Mouse (Mus musculus) hindbrain, embryonic 12.5 days (tissue): ENCODE measurements at regions not wholly inside any gene's neighbourhood (a gene's known extent, or its start where the extent isn't known, plus 50 kb on each side); places are given as distances from the start of the nearest gene placed in this dataset.

ENCODE experiments used
- ATAC-seq: fragments of 200-750 bp; cut with Nextera tagmentation; 2 replicates; pipeline ENCODE4 v1.8.0; 2017; ENCODE audit warnings: moderate TSS enrichment; ENCODE audit not compliant: low FRiP score
- H3K27ac ChIP-seq: fragments of 300-500 bp; sonication (generic); 2 replicates; pipeline ENCODE4 v1.5.1; 2016; ENCODE audit warnings: mild to moderate bottlenecking
- H3K27me3 ChIP-seq: fragments of 300-500 bp; sonication (generic); 2 replicates; pipeline ENCODE4 v1.6.1; 2016; ENCODE audit warnings: mild to moderate bottlenecking
- H3K36me3 ChIP-seq: fragments of 300-500 bp; sonication (generic); 2 replicates; pipeline ENCODE4 v1.6.1; 2016; ENCODE audit warnings: mild to moderate bottlenecking
- H3K4me1 ChIP-seq: fragments of 300-500 bp; sonication (generic); 2 replicates; pipeline ENCODE4 v1.6.1; 2016
- H3K4me2 ChIP-seq: fragments of 300-500 bp; sonication (generic); replicated peaks from 2 replicates; pipeline ENCODE4 v1.6.1; 2016; ENCODE audit warnings: mild to moderate bottlenecking
- H3K4me3 ChIP-seq: fragments of 300-500 bp; sonication (generic); 2 replicates; pipeline ENCODE4 v1.5.1; 2016; ENCODE audit warnings: mild to moderate bottlenecking
- H3K9ac ChIP-seq: fragments of 300-500 bp; sonication (generic); 2 replicates; pipeline ENCODE4 v1.6.1; 2016; ENCODE audit warnings: mild to moderate bottlenecking, moderate library complexity
- H3K9me3 ChIP-seq: fragments of 300-500 bp; sonication (generic); replicated peaks from 2 replicates; pipeline ENCODE4 v1.6.1; 2016; ENCODE audit warnings: mild to moderate bottlenecking
- WGBS: fragments of 180-500 bp; shearing (Covaris S2); methylation state at CpG from one replicate; pipeline ENCODE4 v1.1.7; 2016; 5-methylcytosine and 5-hydroxymethylcytosine counted together

DNA sequence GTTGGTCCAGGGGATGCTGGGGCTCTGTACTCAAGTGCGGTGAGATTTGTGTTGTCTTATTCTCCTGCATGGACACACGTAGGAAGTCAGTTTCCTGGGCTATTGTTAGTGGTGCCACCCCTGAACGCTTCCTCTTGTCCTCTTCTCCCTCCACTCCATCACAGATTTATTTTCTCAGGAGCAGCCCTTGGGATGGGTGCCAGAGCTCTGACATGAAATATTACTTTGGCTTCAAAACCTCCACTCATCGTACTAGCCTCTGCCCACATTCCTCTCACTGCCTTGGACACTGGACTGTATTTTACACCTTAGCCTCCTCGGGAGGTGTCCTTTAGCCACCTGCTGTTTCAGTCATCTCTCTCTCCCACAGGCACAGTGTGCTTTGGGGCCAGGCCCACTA, 139.6 kb downstream of the Efnb1 start:
- WGBS, result 75% methylated on average over 5 of the region's 5 CpGs
- H3K36me3 ChIP-seq, result no peaks in the 10 kb centered on the region
- no peak for ATAC-seq
- peaks cover 65% of the 10 kb centered on the region for H3K27me3 ChIP-seq
- H3K27ac ChIP-seq, result no peak overlapping the region
- no peak overlapping the region for H3K9ac ChIP-seq
- no peak overlapping the region for H3K4me2 ChIP-seq
- H3K4me3 ChIP-seq, result no peak overlapping the region
- H3K4me1 ChIP-seq, result 0 out of 2 replicates have a peak, but pooled peaks cover under 1% of the 10 kb centered on the region
- no peaks in the 10 kb centered on the region for H3K9me3 ChIP-seq

DNA sequence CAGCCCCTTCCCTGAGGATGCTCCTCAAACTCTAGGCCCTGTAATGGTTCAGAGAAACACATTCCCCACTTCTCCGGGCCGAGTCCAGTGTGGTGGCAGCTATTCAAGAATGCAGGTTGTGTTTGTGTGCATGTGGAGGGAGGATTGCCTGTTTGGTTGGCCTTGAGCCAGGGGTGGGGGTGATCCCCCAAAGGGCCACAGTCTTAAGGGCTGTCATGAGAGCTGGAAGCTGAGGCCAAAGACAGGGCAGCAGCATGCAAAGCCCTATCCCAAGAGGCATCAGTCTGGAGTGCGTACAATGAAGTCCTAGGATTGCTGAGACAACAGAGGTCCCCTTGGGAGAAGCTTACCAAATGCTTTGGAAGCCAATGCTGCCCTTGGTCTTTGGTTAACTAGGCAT, 136.0 kb downstream of the Efnb1 start:
- Histone ChIP-seq H3K27me3 (peaks cover 50% of the 10 kb centered on the region), H3K4me1 (no peaks in the 10 kb centered on the region)
- 81% methylated on average over 3 of the region's 3 CpGs for WGBS

DNA sequence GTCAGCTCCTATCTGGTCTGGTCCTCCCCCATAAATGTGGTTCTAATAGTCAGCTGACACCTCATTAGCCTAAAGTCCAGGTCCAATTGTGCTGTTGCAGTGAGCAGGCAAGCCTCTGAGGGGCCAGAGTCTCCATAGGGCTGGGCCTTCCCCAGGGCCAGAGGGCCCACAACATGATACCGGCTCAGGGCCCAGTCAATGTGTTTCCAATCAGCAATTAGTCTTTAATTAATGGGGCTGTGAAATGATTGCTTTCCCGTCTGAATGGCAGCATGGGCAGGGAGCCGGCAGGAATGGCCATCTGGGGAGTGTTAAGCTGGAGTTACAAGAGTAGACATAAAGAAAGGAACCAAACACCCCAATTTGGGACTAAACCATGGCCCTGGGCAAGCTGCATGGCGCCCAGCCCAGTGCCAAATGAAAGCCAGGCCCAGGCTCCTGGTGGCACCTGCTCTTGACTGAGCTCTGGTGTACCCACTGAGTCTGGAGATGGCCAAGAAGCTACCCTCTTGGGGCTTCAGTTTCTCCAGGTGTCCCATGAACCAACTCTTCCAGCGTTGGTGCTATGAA, 113.2 kb downstream of the Efnb1 start:
- Histone ChIP-seq H3K4me1 (no peaks in the 10 kb centered on the region), H3K27me3 (peaks cover 71% of the 10 kb centered on the region), H3K36me3 (no peaks in the 10 kb centered on the region), H3K27ac (no peak overlapping the region), H3K9me3 (no peaks in the 10 kb centered on the region), H3K4me3 (no peak overlapping the region), H3K9ac (no peak overlapping the region), H3K4me2 (no peak overlapping the region)
- 76% methylated on average over 5 of the region's 5 CpGs for WGBS
- ATAC-seq, result no peak

More for the DNA sequence above, 136.0 kb downstream of the Efnb1 start:
- no peak overlapping the region for H3K9ac ChIP-seq
- ATAC-seq, result no peak
- no peak overlapping the region for H3K27ac ChIP-seq
- H3K4me3 ChIP-seq, result no peak overlapping the region
- H3K9me3 ChIP-seq, result no peaks in the 10 kb centered on the region
- no peak overlapping the region for H3K4me2 ChIP-seq
- H3K36me3 ChIP-seq, result no peaks in the 10 kb centered on the region

DNA sequence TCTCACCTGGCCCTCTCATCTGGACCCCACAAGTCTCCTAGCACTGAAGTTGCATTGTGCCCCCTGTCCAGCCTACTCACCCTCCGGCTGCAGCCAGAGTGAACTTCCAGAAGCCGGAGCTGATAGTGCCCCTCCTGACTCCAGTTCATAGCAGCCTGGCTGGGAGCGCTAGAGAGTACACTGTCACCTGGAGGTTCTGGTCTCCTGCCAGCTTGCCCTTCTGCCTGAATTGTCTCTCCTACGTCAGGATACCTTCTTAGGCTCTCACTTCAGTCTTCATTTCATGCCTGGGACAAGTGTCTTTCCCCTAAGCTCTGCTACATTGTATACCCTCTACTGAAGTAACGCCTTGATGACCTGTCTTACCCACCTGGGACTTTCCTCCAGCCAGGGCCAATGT, 112.3 kb downstream of the Efnb1 start:
- H3K9ac ChIP-seq, result no peak overlapping the region
- 88% methylated on average over 5 of the region's 5 CpGs for WGBS
- ATAC-seq, result no peak
- no peaks in the 10 kb centered on the region for H3K4me1 ChIP-seq
- no peak overlapping the region for H3K27ac ChIP-seq
- H3K4me2 ChIP-seq, result no peak overlapping the region
- H3K9me3 ChIP-seq, result no peaks in the 10 kb centered on the region
- peaks cover 74% of the 10 kb centered on the region for H3K27me3 ChIP-seq
- no peak overlapping the region for H3K4me3 ChIP-seq
- no peaks in the 10 kb centered on the region for H3K36me3 ChIP-seq

DNA sequence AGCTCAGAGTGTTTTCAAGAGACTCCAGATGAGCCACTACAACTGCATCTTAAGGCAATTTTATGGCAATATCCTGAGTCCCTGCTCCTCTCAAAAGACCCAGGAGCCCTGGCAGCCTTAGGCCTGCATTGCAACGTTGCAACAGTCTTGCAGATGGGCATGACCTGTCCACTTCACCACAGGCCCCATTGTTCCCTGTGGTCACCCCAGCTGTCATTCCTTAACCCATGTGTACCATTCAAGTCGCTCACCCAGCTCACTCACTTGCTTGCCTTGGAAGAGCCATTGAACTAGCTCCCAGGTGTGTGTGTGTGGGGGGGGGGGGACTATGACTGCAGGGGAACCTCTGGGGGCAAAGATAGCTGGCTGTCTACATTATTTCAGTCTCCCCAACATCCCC, 110.8 kb downstream of the Efnb1 start:
- Histone ChIP-seq H3K4me1 (no peaks in the 10 kb centered on the region), H3K4me2 (no peak overlapping the region), H3K4me3 (no peak overlapping the region), H3K9me3 (no peaks in the 10 kb centered on the region), H3K36me3 (no peaks in the 10 kb centered on the region), H3K9ac (no peak overlapping the region), H3K27ac (no peak overlapping the region), H3K27me3 (peaks cover 81% of the 10 kb centered on the region)
- 45% methylated on average over 2 of the region's 2 CpGs for WGBS
- ATAC-seq, result no peak

DNA sequence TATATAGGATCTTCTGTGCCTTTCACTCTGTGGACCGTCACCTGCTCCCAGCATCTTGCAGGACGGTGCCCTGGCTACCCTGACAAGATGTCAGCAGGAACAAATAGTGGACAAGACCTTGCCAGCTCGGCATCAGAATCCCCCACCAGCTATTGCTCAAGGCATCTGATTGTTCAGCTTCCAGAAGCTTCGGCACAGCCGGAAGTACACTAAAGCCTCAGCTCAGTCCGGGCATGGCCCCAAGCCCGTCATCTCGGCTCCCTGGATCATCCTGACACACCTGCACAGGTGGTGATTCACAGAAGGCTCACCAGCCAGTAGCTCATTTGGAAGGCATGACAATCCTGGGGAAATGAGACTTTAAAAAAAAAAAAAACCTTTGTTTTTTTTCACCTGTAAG, 110.1 kb downstream of the Efnb1 start:
- Histone ChIP-seq H3K4me1 (no peaks in the 10 kb centered on the region), H3K4me2 (no peak overlapping the region), H3K9me3 (no peaks in the 10 kb centered on the region), H3K9ac (no peak overlapping the region), H3K4me3 (no peak overlapping the region), H3K27me3 (peaks cover 82% of the 10 kb centered on the region), H3K27ac (no peak overlapping the region), H3K36me3 (no peaks in the 10 kb centered on the region)
- 86% methylated on average over 8 of the region's 8 CpGs for WGBS
- ATAC-seq, result no peak

DNA sequence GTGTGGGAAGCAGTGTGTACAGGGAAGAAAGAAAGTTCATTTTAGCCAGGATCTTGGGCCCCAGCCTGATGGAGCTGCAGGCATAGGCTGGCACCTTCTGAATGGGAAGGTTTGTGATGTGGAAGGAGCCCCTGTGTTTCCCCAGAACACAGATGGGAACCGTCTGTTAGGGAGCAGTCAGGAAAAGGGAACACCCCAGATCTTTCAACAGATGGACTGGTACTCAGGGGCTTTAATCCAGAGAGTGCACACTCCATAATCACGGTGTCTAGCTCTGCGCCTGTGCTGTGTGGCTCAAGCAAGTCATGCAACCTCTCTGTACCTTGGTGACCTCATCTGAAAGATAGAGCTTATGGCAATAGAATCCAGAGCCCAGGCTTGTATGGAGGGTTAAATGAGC, 109.6 kb downstream of the Efnb1 start:
- H3K9me3 ChIP-seq, result no peaks in the 10 kb centered on the region
- H3K27me3 ChIP-seq, result peaks cover 82% of the 10 kb centered on the region
- H3K4me3 ChIP-seq, result no peak overlapping the region
- H3K27ac ChIP-seq, result no peak overlapping the region
- H3K4me2 ChIP-seq, result no peak overlapping the region
- no peak overlapping the region for H3K9ac ChIP-seq
- no peaks in the 10 kb centered on the region for H3K4me1 ChIP-seq
- no peak for ATAC-seq
- WGBS, result 93% methylated on average over 3 of the region's 3 CpGs
- H3K36me3 ChIP-seq, result no peaks in the 10 kb centered on the region

DNA sequence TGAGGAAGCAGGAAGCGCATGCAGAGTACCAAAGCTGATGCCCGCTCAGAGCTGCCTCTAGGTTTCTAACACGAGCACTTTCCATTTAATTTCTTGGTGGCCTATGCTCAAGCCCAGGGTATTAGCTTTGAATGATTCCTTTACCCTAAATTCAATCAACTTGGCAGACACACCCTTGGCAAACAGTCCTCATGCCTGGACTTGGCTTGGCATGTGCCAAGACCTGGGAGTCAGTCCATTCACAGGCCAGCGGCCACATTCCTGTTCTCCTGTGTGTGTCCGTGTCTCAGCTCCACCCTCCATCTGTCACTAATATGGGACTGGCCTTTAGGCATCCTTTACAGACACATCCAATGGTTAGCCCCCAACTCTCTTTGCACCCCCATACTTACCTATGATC, 107.3 kb downstream of the Efnb1 start:
- Histone ChIP-seq H3K4me2 (no peak overlapping the region), H3K27me3 (peaks cover 77% of the 10 kb centered on the region), H3K9ac (no peak overlapping the region), H3K4me3 (no peak overlapping the region), H3K4me1 (no peaks in the 10 kb centered on the region), H3K36me3 (no peaks in the 10 kb centered on the region), H3K27ac (no peak overlapping the region), H3K9me3 (no peaks in the 10 kb centered on the region)
- 91% methylated on average over 5 of the region's 5 CpGs for WGBS
- ATAC-seq, result no peak

DNA sequence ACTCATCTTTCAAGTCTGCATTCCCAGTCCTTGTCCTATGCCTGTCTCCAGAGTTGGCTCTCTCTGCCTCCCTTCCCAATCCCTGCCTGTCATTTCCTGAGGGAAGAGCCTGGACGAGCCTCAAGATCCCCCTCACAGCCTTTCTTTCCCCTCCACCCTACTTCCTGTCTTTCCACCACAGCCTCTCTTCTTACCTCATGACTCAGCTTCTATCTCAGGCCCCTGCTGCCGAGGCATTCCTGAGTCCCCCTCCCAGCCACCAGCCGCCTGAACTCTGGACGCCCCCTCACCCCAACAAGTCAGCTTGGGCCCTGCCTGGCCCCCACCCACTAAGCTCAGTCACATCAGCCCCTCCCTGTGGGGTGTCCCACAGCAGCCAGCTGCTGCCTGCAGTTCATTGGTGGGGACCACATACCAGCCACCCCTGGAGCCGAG, 105.8 kb downstream of the Efnb1 start:
- H3K36me3 ChIP-seq, result no peaks in the 10 kb centered on the region
- H3K27me3 ChIP-seq, result peaks cover 64% of the 10 kb centered on the region
- H3K4me3 ChIP-seq, result no peak overlapping the region
- no peaks in the 10 kb centered on the region for H3K9me3 ChIP-seq
- WGBS, result 49% methylated on average over 5 of the region's 5 CpGs
- H3K4me2 ChIP-seq, result no peak overlapping the region
- no peak for ATAC-seq
- no peak overlapping the region for H3K27ac ChIP-seq
- no peaks in the 10 kb centered on the region for H3K4me1 ChIP-seq
- H3K9ac ChIP-seq, result no peak overlapping the region

DNA sequence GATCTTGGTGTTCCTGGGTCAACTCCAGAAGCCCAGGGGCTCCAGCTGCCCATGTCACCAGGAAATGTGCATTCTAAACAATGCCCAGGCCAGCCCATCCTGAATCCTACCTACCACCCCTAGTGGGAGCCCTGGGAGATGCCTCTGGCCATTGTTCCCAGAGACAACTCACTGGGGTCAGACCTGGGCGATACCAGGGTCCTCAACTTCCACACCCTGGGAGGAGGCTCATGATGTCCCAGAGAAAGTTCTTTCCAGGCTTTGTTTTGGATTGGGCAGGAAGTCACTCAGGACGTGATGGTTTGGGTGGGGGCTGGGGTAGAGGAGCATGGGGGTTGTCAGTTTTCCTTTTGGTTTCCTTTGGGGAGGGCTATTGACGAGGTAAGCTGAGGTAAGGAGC, 97.1 kb downstream of the Efnb1 start:
- H3K4me2 ChIP-seq, result no peak overlapping the region
- 72% methylated on average over 3 of the region's 3 CpGs for WGBS
- no peaks in the 10 kb centered on the region for H3K36me3 ChIP-seq
- H3K27ac ChIP-seq, result no peak overlapping the region
- H3K9me3 ChIP-seq, result no peaks in the 10 kb centered on the region
- no peak overlapping the region for H3K4me3 ChIP-seq
- no peak for ATAC-seq
- H3K9ac ChIP-seq, result no peak overlapping the region
- peaks cover 42% of the 10 kb centered on the region for H3K27me3 ChIP-seq
- H3K4me1 ChIP-seq, result peaks cover 3% of the 10 kb centered on the region; the same call in 1 of the 2 replicates

DNA sequence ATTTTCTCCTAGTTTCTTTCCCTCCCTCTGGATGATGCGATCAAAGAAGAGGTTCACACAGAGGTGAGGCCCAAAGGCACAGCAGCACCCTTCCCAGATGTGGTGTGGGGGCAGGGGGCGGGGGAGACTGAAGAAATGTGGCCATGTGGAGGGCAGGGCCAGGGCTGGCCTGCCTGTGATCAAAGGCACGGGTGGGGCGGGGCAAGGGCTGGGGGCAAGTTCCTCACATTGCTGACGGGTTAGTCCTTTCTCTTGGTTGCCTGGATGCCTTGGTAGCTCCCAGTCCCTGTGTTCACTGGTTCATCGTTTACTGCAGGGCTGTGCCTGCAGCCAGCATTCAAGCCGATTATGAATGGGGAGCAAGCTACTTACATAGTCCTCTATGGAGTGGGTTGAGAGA, 96.4 kb downstream of the Efnb1 start:
- peaks cover 49% of the 10 kb centered on the region for H3K27me3 ChIP-seq
- WGBS, result 28% methylated on average over 7 of the region's 7 CpGs
- no peak overlapping the region for H3K27ac ChIP-seq
- no peak overlapping the region for H3K4me2 ChIP-seq
- 0 out of 2 replicates have a peak, but pooled peaks have one; percentile 35 for ATAC-seq
- no peak overlapping the region for H3K9ac ChIP-seq
- H3K36me3 ChIP-seq, result no peaks in the 10 kb centered on the region
- no peaks in the 10 kb centered on the region for H3K9me3 ChIP-seq
- H3K4me3 ChIP-seq, result no peak overlapping the region
- H3K4me1 ChIP-seq, result peaks cover 3% of the 10 kb centered on the region; the same call in 1 of the 2 replicates

DNA sequence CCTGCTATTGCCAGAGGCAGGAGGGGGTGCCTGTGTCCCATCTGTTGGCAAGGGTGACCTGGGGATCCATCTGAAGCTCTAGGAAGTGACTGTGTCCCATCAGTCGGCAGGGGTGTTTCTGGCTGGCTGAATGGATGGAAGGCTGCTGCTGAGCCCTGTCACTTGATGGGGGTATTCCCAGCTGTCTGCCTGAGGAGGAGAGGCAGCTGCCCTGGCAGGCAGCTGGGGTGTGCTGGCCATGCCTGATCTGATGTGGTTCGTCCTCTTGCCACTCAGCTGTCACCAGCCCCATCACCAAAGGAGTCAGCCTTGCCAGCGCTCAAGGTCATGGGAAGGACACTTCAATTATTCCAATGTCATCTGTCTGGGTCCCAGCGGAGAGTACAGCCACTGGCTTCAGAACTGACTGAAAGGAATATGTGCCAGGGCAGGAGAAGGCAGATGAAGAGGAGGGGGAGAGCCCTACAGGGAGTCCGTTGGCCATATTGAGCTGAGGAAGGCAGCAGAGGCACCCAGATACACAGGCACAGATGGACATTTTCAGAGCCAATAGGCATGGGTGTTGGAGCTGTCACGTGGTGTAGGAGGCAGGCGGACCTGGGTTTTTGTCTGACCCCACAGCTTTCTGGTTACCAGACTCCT, 89.3 kb downstream of the Efnb1 start:
- H3K36me3 ChIP-seq, result no peaks in the 10 kb centered on the region
- H3K4me1 ChIP-seq, result peaks cover 19% of the 10 kb centered on the region
- no peak overlapping the region for H3K4me2 ChIP-seq
- H3K4me3 ChIP-seq, result no peak overlapping the region
- H3K27ac ChIP-seq, result no peak overlapping the region
- H3K9ac ChIP-seq, result no peak overlapping the region
- peaks cover 78% of the 10 kb centered on the region for H3K27me3 ChIP-seq
- 61% methylated on average over 7 of the region's 7 CpGs for WGBS
- no peaks in the 10 kb centered on the region for H3K9me3 ChIP-seq
- peak; percentile 77 for ATAC-seq

DNA sequence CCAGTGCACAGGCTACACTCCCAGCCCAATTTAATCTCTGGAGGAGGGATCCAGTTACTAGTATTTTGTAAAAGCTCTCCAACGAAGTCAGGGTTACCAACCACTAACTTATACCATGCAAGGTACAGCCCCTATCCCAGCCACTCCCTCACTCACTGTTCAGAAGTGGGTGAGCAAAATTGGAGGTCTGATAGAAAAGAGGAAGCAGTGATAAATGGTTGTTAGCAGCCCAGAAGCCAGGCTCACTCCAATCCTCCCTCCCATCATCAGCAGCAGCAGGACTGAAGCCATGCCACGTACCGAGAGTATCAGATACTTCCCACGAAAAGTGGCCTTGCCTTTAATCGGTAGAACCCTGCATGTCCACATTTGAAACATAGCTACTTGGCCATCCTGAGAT, 86.1 kb downstream of the Efnb1 start:
- peaks cover 84% of the 10 kb centered on the region for H3K27me3 ChIP-seq
- WGBS, result 69% methylated on average over 5 of the region's 5 CpGs
- no peak for ATAC-seq
- H3K9ac ChIP-seq, result no peak overlapping the region
- H3K27ac ChIP-seq, result no peak overlapping the region
- H3K36me3 ChIP-seq, result no peaks in the 10 kb centered on the region
- no peak overlapping the region for H3K4me2 ChIP-seq
- H3K4me3 ChIP-seq, result no peak overlapping the region
- H3K9me3 ChIP-seq, result no peaks in the 10 kb centered on the region
- H3K4me1 ChIP-seq, result peaks cover 30% of the 10 kb centered on the region
